Mouse (Mus musculus) forebrain, embryonic 14.5 days (tissue): ENCODE data around the gene Tshz2. TPM values are rescaled to one million over a fixed set of nuclear protein-coding genes. Genes with fewer than 3 reads are reported as not detected.
A peak's percentile ranks its signal among the peaks of the same experiment; 100 is the strongest.

Experiments
- ATAC-seq: fragments of 200-750 bp; cut with Nextera tagmentation; 2 replicates; pipeline ENCODE4 v1.8.0; 2017; ENCODE audit warnings: mild to moderate bottlenecking, moderate library complexity
- DNase-seq: peaks from one replicate; pipeline ENCODE4 v3.0.0-alpha.2; 2015; ENCODE audit warnings: low spot score
- H3K27ac ChIP-seq: fragments of 300-500 bp; sonication (generic); 2 replicates; pipeline ENCODE4 v1.5.1; 2014; ENCODE audit warnings: low read depth, mild to moderate bottlenecking, control low read depth, low read length, moderate library complexity
- H3K27me3 ChIP-seq: fragments of 300-500 bp; sonication (generic); replicated peaks from 2 replicates; pipeline ENCODE4 v1.6.1; 2014; ENCODE audit warnings: low read length, control low read depth, mixed read lengths; ENCODE audit not compliant: control insufficient read depth, insufficient read depth
- H3K36me3 ChIP-seq: fragments of 300-500 bp; sonication (generic); 2 replicates; pipeline ENCODE4 v1.6.1; 2014; ENCODE audit warnings: low read length, control low read depth; ENCODE audit not compliant: control insufficient read depth, insufficient read depth
- H3K4me1 ChIP-seq: fragments of 300-500 bp; sonication (generic); 2 replicates; pipeline ENCODE4 v1.6.1; 2014; ENCODE audit warnings: antibody characterized with exemption, low read length, control low read depth; ENCODE audit not compliant: control insufficient read depth, insufficient read depth
- H3K4me2 ChIP-seq: fragments of 300-500 bp; sonication (generic); 2 replicates; pipeline ENCODE4 v1.6.1; 2014; ENCODE audit warnings: mild to moderate bottlenecking, control low read depth, low read length
- H3K4me3 ChIP-seq: fragments of 300-500 bp; sonication (generic); 2 replicates; pipeline ENCODE4 v1.5.1; 2014; ENCODE audit warnings: low read depth, low read length, control low read depth
- H3K9ac ChIP-seq: fragments of 300-500 bp; sonication (generic); 2 replicates; pipeline ENCODE4 v1.6.1; 2014; ENCODE audit warnings: mild to moderate bottlenecking, low read length, control low read depth, moderate library complexity
- H3K9me3 ChIP-seq: fragments of 300-500 bp; sonication (generic); replicated peaks from 2 replicates; pipeline ENCODE4 v1.6.1; 2016; ENCODE audit warnings: low read length, control low read depth, mixed read lengths; ENCODE audit not compliant: control insufficient read depth
- WGBS: fragments of 180-500 bp; shearing (Covaris S2); extraction: QIAGEN DNeasy Blood & Tissue Kit; methylation state at CpG from one replicate; pipeline ENCODE4 v1.1.7; 2014; 5-methylcytosine and 5-hydroxymethylcytosine counted together
- polyA plus RNA-seq: library from polyadenylated mRNA; unstranded; fragments of >200 nt; fragmentation: Nextera tagmentation; extraction: Ambion mirVana; gene quantifications from 2 replicates; pipeline ENCODE4 v1.2.1, GENCODE M21; 2014

The Tshz2 gene
- polyA plus RNA-seq, 1 experiment from 2014 or later, result 3.4 TPM

- Histone ChIP-seq H3K4me1 (0 out of 2 replicates have a peak, but pooled peaks cover 4% of the 10 kb centered on the region), H3K27ac (no peak overlapping the region), H3K9ac (no peak overlapping the region), H3K9me3 (no peaks in the 10 kb centered on the region), H3K4me2 (no peak overlapping the region), H3K27me3 (no peaks in the 10 kb centered on the region), H3K36me3 (no peaks in the 10 kb centered on the region), H3K4me3 (no peak overlapping the region)
- no peak for ATAC-seq
- WGBS, result 89% methylated on average over 5 of the region's 5 CpGs
- no peak for DNase-seq
These were observed 437.2 kb downstream of the Tshz2 start for GRCm38 (mm10) chr2:170069976-170070375.

- 40% methylated on average over 15 of the region's 15 CpGs for WGBS
- H3K4me1 ChIP-seq, result 0 out of 2 replicates have a peak, but pooled peaks cover 4% of the 10 kb centered on the region
- H3K27ac ChIP-seq, result no peak overlapping the region
- ATAC-seq, result no peak
- H3K4me3 ChIP-seq, result no peak overlapping the region
- DNase-seq, result no peak
- H3K36me3 ChIP-seq, result no peaks in the 10 kb centered on the region
- peak overlapping the region; percentile 2; the same call in 1 of the 2 replicates for H3K4me2 ChIP-seq
- no peaks in the 10 kb centered on the region for H3K27me3 ChIP-seq
- H3K9ac ChIP-seq, result no peak overlapping the region
- H3K9me3 ChIP-seq, result no peaks in the 10 kb centered on the region
These were observed 437.9 kb downstream of the Tshz2 start for GRCm38 (mm10) chr2:170070641-170071241.

- Histone ChIP-seq H3K4me3 (no peak overlapping the region), H3K4me1 (0 out of 2 replicates have a peak, but pooled peaks cover 4% of the 10 kb centered on the region), H3K27me3 (no peaks in the 10 kb centered on the region), H3K9ac (no peak overlapping the region), H3K36me3 (no peaks in the 10 kb centered on the region), H3K9me3 (no peaks in the 10 kb centered on the region), H3K27ac (no peak overlapping the region), H3K4me2 (no peak overlapping the region)
- ATAC-seq, result no peak
- 84% methylated on average over 6 of the region's 6 CpGs for WGBS
- no peak for DNase-seq
These were observed 444.2 kb downstream of the Tshz2 start for GRCm38 (mm10) chr2:170076941-170077490.

GRCm38 (mm10) chr2:170078041-170078440 is 445.2 kb downstream of the Tshz2 start:
- H3K9ac ChIP-seq, result no peak overlapping the region
- H3K27ac ChIP-seq, result no peak overlapping the region
- DNase-seq, result no peak
- H3K4me1 ChIP-seq, result 0 out of 2 replicates have a peak, but pooled peaks cover 3% of the 10 kb centered on the region
- no peak overlapping the region for H3K4me3 ChIP-seq
- no peaks in the 10 kb centered on the region for H3K27me3 ChIP-seq
- no peak for ATAC-seq
- WGBS, result 91% methylated on average over 10 of the region's 10 CpGs
- no peaks in the 10 kb centered on the region for H3K36me3 ChIP-seq
- H3K9me3 ChIP-seq, result no peaks in the 10 kb centered on the region
- H3K4me2 ChIP-seq, result no peak overlapping the region

- H3K9ac ChIP-seq, result no peak overlapping the region
- H3K4me2 ChIP-seq, result no peak overlapping the region
- 59% methylated on average over 15 of the region's 15 CpGs for WGBS
- no peak overlapping the region for H3K4me3 ChIP-seq
- H3K4me1 ChIP-seq, result no peaks in the 10 kb centered on the region
- H3K27me3 ChIP-seq, result no peaks in the 10 kb centered on the region
- H3K36me3 ChIP-seq, result no peaks in the 10 kb centered on the region
- DNase-seq (no peak), ATAC-seq (no peak)
- no peak overlapping the region for H3K27ac ChIP-seq
- H3K9me3 ChIP-seq, result no peaks in the 10 kb centered on the region
These were observed 445.7 kb downstream of the Tshz2 start for GRCm38 (mm10) chr2:170078442-170079017.

GRCm38 (mm10) chr2:170091563-170092443 is 459.0 kb downstream of the Tshz2 start:
- Histone ChIP-seq H3K4me3 (no peak overlapping the region), H3K27ac (no peak overlapping the region), H3K9ac (no peak overlapping the region), H3K27me3 (no peaks in the 10 kb centered on the region), H3K4me2 (no peak overlapping the region), H3K36me3 (no peaks in the 10 kb centered on the region), H3K4me1 (no peaks in the 10 kb centered on the region), H3K9me3 (no peaks in the 10 kb centered on the region)
- ATAC-seq (no peak), DNase-seq (no peak)
- 70% methylated on average over 10 of the region's 10 CpGs for WGBS

- no peak overlapping the region for H3K9ac ChIP-seq
- no peaks in the 10 kb centered on the region for H3K4me1 ChIP-seq
- no peak for ATAC-seq
- H3K27me3 ChIP-seq, result no peaks in the 10 kb centered on the region
- H3K9me3 ChIP-seq, result no peaks in the 10 kb centered on the region
- H3K36me3 ChIP-seq, result no peaks in the 10 kb centered on the region
- no peak overlapping the region for H3K27ac ChIP-seq
- H3K4me2 ChIP-seq, result no peak overlapping the region
- H3K4me3 ChIP-seq, result no peak overlapping the region
- no peak for DNase-seq
- 93% methylated on average over 17 of the region's 17 CpGs for WGBS
These were observed 461.4 kb downstream of the Tshz2 start for GRCm38 (mm10) chr2:170094220-170094619.

- ATAC-seq (no peak), DNase-seq (no peak)
These were observed 462.1 kb downstream of the Tshz2 start for GRCm38 (mm10) chr2:170094871-170095270.

More at GRCm38 (mm10) chr2:170094871-170095270, 462.1 kb downstream of the Tshz2 start:
- 94% methylated on average over 9 of the region's 9 CpGs for WGBS
- Histone ChIP-seq H3K4me1 (no peaks in the 10 kb centered on the region), H3K4me2 (no peak overlapping the region), H3K9me3 (no peaks in the 10 kb centered on the region), H3K27ac (no peak overlapping the region), H3K36me3 (no peaks in the 10 kb centered on the region), H3K4me3 (no peak overlapping the region), H3K27me3 (no peaks in the 10 kb centered on the region), H3K9ac (no peak overlapping the region)
